Mouse (Mus musculus): ENCODE measurements around the gene Ntpcr. TPM values are rescaled to one million over a fixed set of nuclear protein-coding genes. Genes with fewer than 3 reads are reported as not detected.

Gene Ntpcr
- total RNA-seq, 2 experiments from 2014 or later: 28.5 to 66.2 TPM

DNA sequence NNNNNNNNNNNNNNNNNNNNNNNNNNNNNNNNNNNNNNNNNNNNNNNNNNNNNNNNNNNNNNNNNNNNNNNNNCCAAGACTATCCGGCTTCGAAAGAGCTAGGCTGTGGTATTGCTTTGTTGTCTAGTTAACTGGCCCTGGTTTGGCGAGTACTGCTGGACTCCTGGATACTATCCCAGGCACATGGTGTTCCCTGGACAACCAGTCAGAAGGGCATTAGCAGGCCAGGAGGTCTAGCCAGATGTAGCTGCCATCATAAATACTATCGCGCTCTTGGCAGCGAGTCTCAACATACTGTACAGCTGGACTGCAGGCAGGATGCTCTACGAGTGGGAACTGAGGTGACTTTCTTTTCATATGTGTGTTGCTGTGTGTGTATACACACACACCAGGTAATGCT lies 7.1 kb upstream of the Ntpcr start:
- no peak for ATAC-seq (replicated peaks; ENCODE audit: low FRiP score, low TSS enrichment, poor library complexity, severe bottlenecking)

DNA sequence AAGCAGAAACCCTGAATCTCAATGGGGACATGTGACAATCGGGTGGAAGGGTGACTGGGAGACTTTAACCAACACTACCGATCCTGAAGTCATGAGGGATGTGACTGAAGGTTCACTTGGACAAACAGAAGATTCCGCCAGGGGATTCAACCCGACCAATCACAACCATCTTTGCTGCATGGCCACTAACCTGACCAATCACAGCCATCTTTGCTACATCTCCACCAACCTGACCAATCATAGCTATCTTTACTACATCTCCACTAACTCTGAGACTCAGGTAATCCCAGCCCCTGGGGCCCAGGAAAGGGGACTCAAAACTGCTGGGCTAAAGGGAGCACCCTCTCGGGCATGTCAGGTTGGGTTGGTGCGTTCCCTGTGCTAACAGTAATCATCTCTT lies 6.3 kb upstream of the Ntpcr start:
- no peak for ATAC-seq (replicated peaks; ENCODE audit: low FRiP score, low TSS enrichment, poor library complexity, severe bottlenecking)

DNA sequence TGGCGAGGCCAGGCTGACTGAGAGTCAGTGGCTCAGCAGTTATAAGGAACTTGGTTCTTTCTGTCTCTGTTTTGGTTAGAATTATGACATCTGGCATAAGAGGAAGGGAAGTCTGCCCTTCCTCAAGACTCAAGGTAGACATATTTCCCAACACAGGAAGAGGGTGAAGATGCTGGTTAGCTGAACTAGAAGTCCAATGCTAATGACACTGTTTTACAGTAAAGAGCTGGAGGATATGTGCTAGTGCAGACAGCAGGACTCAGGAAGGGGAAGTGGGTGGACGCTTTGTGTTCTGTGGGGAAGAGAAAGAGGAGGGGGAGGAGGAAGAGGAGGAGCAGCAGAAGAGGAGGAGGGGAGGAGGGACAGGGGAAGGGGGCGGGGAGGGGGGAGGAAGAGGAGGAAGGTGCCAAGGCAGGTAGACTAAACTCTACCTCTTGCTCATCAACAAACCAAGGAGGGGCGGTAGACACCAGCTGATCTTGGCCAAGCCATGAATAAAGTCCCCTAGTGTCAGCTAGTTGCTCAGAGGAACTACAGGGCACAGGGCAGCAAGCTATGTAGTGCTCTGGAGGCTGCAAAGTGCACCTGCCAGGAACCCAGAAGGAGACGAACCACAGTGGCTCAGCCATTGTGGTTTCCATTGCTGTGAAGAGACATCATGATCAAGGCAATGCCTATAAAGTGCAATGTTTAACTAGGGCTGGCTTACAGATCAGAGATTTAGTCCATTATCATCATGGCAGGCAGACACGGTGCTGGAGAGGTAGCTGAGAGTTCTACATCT lies 4.5 kb upstream of the Ntpcr start:
- ATAC-seq (replicated peaks; ENCODE audit: low FRiP score, low TSS enrichment, poor library complexity, severe bottlenecking): no peak

DNA sequence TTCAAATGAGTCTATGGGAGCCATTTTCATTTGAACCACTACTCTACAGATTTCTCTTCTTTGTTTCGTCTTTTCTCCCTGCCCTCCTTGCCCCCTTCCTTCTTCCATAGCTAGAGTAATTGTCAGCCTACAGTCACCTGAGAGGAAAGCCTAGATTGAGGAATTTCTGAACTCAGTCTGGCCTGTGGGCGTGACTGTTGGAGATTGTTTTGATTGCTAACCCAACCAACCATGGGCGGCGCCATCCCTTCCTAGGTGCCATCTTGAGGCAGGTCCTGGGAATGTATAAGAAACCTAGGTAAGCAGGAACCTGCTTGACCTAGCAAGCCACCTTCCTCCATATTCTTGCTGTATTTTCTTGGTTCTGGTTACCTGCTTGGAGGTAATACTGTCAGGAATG lies 3.6 kb upstream of the Ntpcr start:
- ATAC-seq (replicated peaks; ENCODE audit: low FRiP score, low TSS enrichment, poor library complexity, severe bottlenecking): no peak

DNA sequence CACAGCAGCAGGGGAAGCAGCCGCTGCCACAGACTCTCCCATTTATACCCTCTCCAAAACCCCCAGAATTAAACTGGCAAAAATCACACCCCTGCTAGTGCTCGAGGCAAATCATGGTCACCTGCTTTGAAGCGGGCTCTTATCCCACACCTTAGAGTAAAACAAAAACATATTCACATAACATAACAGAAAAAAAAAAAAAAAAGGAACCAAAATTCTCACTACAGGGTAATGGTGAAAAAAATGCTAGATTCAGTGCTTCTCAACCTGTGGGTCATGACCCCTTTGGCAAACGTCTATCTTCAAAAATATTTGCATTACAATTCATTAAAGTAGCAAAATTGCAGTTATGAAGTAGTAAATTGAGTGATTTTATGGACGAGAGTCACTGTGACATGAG lies 2.8 kb upstream of the Ntpcr start:
- no peak for ATAC-seq (replicated peaks; ENCODE audit: low FRiP score, low TSS enrichment, poor library complexity, severe bottlenecking)

DNA sequence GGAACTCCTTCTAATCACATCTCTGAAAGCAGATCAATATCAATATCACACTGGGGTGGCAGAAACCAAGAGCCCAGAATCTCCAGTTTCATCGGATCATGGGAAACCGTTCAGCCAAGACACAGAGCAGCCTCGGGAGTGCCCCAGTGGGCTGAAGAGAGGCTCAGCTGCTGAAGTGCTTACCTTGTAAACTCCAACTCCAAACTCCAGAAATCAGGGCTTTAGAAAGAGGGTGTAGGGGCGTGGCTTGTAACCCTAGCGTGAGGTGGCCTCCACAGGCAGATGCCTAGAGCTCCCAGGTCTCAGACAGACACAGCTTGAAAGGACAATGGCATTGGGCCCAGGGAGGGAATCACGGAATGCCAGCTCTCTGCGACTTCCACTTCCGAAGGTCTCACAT lies 2.0 kb upstream of the Ntpcr start:
- ATAC-seq (replicated peaks; ENCODE audit: low FRiP score, low TSS enrichment, poor library complexity, severe bottlenecking): no peak

DNA sequence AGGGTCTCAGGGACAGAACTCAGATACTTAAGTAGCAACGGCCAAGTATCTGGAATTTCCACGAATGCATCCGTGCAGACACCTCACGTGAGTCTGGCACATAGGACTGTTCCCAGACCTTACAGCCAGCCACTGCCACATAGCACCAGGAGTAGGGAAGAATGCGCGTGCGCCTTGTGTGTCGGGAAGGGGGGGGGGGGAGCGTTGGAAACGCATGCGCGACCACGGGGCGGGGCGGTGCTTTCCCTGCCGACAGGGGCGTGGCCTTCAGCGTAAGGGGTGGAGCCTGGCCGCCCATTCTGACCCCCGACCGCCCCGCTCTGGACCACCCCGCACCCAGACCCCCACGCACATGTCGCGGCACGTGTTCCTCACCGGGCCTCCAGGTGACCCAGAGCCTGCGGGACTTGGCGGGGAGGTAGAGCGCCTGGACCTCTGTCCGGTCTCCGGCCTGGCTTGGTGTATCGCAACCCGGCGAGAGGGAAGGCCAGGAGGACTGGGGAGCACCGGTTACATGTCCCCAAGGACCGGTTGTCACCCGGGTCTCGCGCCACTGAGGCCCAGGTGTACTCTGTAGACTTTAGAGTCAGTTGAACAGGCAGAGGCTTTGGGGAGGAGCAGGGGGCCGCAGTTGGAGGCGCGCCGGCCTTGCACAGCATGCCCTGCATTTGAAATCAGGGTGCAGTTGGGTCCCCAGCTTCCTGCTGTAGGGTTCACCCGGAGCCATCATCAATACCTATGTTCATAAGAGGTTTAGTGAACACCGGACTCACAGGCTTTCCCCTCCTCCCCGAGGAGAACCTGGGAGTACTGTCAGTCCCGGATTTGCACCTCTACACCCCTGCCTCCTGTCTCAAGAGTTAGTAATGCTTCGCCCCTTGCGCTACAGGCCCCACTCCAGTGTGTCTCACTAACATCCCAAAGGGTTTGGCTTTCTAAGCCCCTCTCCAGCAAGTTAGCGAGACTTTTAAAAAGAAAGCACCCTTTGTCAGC lies 4.5 kb downstream of the Ntpcr start:
- peak; percentile 83 for ATAC-seq (replicated peaks; ENCODE audit: low FRiP score, low TSS enrichment, poor library complexity, severe bottlenecking)

DNA sequence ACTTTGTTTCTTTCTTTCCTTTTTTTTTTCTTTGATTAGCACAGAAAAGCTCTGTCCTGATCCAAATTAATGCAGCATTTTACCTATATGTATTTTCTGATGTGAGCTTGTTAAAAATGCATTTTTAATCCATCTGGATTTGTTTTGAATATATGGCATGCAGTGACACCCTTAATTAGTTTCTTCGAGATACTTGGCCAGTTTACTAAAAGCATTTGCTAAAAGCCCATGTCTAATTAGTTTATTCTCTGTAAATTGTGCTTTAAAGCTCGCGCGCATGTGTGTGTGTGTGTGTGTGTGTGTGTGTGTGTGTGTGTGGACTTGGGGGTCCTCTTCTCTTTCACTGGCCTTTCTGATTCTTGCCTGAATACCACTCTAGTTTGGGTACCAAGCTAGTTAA lies 9.2 kb downstream of the Ntpcr start:
- ATAC-seq (replicated peaks; ENCODE audit: low FRiP score, low TSS enrichment, poor library complexity, severe bottlenecking): no peak

DNA sequence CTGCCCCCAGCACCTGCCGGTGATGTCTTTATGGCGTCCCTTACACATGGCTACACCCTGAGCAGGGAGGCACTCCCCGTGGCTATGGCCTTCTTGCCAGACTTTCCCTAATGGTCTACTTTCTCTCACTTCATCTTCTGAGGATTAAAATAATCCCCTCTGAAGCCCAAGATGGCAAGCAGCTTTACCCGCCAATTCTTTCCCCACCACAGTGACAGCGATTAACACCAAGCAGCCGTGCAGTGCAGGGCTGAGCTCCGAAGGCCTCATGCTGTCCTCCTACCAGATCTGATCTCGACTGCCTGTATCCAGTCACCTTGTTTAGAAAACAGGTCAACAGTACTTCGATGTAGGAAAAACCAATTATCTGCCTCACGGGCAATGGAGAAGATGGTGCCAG lies 10.9 kb downstream of the Ntpcr start:
- ATAC-seq (replicated peaks; ENCODE audit: low FRiP score, low TSS enrichment, poor library complexity, severe bottlenecking): no peak

DNA sequence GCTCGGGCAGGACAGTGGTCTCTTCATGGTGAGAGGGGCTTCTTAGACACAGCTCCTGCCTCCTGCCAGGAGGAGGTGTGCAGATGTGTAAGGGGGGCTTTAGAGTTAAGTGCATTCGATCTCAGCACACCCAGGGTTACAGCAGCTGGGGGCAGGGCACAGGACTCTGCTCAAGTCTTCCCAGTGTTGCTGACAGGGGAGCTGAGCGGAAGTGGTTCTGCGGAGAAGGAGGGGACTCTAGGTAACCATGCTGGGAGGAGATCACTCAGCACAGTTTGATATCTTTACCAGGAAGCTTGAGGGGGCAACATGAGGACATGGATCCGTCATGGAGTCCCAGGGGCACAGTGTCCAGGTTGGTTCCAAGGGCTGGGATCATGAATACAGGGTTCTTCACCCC lies 11.6 kb downstream of the Ntpcr start:
- ATAC-seq (replicated peaks; ENCODE audit: low FRiP score, low TSS enrichment, poor library complexity, severe bottlenecking): peak; percentile 20

DNA sequence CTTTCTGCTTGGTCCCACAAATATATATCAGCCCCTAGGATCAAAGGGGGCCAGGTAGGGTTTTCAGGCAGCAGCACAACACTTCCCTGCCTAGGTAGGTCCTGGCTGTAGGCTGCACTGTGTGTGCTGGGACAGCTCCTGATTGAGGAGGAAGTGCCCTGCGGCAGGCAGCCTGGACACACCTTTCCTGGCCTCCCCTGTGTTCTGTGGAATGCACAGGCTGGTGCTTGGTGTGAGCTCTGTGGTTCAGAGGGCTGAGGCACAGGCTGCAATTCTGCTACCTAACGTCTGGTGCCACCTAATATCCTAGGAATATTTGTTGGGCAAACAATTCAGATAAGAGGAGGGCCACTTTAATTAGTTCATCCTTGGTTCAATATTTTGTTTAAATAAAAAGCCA lies 12.1 kb downstream of the Ntpcr start:
- peak; percentile 34 for ATAC-seq (replicated peaks; ENCODE audit: low FRiP score, low TSS enrichment, poor library complexity, severe bottlenecking)

DNA sequence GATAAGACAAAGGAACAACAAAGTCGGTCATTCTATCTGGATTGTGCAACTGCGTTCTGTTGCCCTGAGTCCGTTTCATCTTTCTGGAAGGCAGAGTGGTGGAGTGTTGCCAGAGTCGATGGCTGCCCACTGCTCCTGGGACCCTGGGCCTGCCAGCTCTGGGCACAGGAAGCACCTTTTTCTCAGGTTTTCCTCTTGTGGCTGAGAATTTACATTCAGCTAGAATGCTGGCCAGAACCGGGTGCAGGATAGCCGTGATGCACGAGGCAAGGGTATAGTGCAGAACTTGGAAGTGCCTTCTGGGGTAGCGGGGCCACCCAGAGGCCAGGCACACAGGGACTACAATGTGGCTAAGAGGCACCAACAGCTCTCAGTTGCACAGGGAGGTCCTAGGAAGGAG lies 12.6 kb downstream of the Ntpcr start:
- ATAC-seq (replicated peaks; ENCODE audit: low FRiP score, low TSS enrichment, poor library complexity, severe bottlenecking): 0 out of 2 replicates have a peak, but pooled peaks have one; percentile 10

DNA sequence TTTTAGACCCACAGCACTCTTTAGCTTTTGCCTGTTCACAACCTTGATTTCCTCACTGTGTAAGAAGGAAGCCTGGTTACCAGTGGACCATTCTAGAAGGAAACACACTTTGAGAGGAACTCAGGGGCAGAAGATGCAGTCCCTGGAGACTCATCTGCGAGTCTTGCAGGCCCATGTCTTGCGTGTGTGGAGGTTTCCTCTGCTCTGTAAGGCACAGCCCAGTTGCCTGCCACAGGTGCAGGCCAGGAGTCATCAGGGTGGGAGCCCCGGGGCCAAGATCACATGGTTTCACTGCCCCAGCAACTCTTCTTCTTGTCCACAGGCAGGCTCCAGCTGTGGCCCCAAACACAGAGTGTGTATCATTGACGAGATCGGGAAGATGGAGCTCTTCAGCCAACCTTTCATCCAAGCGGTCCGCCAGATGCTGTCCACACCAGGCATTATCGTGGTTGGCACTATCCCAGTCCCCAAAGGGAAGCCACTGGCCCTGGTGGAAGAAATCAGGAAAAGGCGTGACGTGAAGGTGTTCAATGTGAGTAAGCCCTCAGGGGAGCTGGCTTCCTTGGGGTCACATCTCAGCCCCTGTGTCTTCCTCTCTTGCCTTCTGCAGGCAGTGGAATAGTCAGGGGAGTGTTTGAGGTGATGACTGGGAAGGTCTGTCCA lies 15.3 kb downstream of the Ntpcr start:
- no peak for ATAC-seq (replicated peaks; ENCODE audit: low FRiP score, low TSS enrichment, poor library complexity, severe bottlenecking)

DNA sequence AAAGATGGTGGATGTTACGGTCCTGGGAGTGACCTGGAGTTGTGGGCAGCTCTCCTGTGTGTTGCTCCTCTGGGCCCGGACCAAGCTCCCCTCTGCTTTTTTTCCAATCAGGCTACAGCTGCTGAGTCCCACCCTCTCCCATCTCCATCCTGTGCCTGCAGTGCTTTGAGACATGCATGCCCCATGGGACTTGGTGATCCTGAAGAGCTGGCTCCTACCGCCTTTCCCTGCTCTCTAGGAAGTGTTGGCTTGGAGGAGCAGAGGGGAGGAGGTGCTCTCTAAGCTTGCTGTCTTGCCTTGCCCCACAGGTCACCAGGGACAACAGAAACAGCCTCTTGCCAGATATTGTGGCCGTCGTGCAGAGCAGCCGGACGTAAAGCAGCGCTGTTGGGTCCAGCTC lies 17.6 kb downstream of the Ntpcr start:
- ATAC-seq (replicated peaks; ENCODE audit: low FRiP score, low TSS enrichment, poor library complexity, severe bottlenecking): no peak

DNA sequence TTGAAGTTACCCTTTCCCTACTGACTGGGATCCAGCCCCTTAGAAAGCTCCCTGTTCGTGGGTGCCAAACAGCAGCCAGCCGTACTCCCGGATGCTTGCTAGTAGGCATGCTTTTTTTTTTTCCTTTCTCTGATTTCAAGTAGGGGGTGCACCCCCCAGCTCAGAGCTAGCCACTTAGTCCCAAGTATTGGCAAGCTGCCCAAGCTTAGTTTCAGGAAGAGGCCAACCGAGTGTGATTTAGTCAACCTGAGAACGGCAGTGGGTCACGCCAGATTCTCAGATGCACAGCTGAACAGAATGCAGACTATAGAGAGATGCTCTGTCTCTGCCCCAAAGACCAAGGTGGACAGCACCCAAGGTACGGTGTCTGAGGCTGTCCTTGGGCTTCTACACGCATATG lies 21.1 kb downstream of the Ntpcr start:
- no peak for ATAC-seq (replicated peaks; ENCODE audit: low FRiP score, low TSS enrichment, poor library complexity, severe bottlenecking)

DNA sequence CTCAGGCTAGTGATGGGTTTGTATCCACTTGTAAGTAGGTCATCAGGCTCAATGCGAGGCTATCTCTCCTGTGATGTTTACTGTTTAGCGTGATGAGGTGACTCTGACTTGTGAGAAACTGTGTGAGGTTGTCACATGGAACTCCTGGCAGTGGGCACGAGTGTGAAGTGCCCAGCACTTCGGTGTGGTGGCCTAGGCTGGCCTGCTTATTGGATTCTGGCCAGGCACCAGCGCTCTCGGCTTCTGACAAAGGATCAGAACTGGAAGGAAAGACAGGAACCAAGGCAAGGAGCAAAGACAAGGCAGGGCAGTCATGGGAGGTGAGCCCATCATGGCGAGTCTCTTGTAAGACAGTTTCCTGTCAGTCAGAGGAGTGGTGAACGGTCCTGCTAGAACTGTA lies 26.1 kb downstream of the Ntpcr start:
- ATAC-seq (replicated peaks; ENCODE audit: low FRiP score, low TSS enrichment, poor library complexity, severe bottlenecking): no peak

DNA sequence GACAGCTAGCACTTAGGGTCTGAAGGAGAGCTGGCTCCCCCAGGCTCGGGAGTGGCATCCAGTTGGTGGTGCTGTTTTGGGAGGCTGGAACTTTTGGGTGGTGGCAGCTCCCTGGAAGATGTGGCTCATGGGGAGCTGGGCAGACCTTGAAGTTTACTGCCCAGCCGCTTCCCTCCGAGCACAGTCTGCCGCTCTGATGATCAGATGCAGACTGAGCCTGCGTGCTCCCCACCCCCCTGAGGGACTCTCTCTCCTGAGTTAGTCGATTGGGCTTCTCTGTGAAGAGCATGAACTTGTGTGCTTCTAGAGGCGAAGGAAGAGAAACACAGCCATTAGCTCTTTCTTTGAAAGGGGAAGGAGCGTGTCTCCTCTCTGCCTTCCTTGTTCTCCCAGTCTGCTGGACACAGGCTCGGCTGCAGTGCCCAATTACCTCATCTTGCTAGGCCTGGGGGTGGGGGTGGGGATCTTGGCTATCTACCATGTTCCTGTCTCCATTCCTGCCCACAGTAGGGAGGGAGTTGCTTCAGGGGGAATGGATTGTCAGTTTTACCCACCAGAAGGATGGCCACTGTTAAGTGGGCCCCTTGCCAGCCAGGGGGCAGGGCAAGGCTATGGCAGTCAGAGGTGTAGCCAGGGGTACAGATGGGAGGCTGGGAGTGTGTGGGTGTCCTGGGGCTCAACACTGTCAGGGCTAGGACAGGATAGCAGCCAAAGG lies 26.8 kb downstream of the Ntpcr start:
- no peak for ATAC-seq (replicated peaks; ENCODE audit: low FRiP score, low TSS enrichment, poor library complexity, severe bottlenecking)

DNA sequence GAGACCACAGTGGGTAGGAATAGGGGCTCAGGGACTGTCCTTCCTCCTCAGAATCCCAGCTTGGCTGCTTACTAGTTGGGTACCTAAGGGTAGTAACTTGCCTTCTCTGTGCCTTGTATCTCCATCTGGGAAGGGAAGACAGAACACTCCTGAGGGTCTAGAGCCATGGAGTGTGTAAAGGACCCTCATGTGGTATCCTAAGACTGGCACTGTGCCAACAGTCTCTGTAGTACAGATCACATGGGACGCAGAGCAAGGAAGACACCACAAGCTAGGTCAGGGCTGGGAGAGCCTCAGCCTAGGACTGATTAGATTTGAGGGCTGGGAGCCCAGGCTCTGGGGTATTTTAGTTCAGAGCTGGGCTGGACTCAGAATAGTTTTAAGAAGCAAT lies 27.3 kb downstream of the Ntpcr start:
- no peak for ATAC-seq (replicated peaks; ENCODE audit: low FRiP score, low TSS enrichment, poor library complexity, severe bottlenecking)

DNA sequence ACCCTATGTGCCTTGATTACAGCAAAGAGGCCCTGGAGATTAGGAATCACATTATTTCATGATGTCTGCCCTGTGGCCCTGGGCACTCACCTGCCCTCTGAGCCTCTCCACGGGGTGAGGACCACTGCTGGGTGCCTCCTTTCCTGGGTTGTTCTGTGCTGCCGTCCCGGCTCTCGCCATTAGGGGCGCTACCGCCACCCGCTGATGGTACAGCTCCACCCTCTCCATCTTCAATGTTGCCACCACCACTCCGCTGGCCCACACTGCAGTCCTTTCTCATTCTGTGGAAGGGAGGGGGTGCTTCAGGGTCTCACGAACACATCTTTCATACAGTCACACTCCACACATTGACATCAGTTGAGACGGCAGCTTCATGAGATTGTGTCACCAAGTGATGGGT lies 29.3 kb downstream of the Ntpcr start:
- ATAC-seq (replicated peaks; ENCODE audit: low FRiP score, low TSS enrichment, poor library complexity, severe bottlenecking): peak; percentile 72
